12 mouse cellular contexts compared by ENCODE assay signal in the genomic region with DNA sequence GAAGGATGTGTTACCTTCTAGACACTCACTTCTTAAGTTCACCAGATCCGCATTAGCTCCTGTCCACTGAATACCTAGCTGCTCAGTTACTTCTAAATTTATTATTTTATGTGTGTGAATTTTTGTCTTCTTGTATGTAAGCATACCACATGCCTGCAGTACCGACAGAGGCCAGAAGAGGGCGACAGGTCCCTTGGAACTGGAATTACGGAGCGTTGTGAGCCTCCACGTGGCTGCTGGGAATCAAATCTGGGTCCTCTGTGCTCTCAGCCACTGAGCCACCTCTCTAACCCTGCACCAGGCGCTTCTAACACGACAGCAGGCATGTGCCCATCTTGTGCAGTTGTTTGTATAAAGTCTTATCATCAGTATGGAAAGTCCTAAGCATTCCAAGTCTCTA. TPM values are rescaled to one million over a fixed set of nuclear protein-coding genes. Genes with fewer than 3 reads are reported as not detected.
DNase-seq lines count a peak whose midpoint lies in the region; ATAC-seq and TF ChIP-seq lines count a peak whose summit lies in the region.
"Had no signal": no experiment of that assay in that cellular context is flagged by ENCODE, and none has a peak within 500 bp of the region (broad histone marks: within the 10 kb centered on the region; RNA-seq: fewer than 3 reads in every experiment).

No protein-coding gene starts in this region.

- peak; percentile 16 for DNase-seq in thymus, adult 2 months
- no peak for DNase-seq in thymus, adult 18-20 months
- no peak for DNase-seq in urinary bladder, postnatal 14 days (ENCODE audit: low spot score)
- DNase-seq: lung, adult 18-20 months had no signal

- TF ChIP-seq POLR2A in thymus, adult 2 months (IDR thresholded peaks at IDR 0.05; ENCODE audit: control insufficient read depth, extremely low read depth, insufficient read depth, low read length, poor library complexity): no peak
- no peak for TF ChIP-seq POLR2A in bone marrow macrophage, adult 2 months (IDR thresholded peaks at IDR 0.05; ENCODE audit: borderline replicate concordance, low read depth, low read length)
- no peak for TF ChIP-seq POLR2A in testis, adult 2 months (IDR thresholded peaks at IDR 0.05; ENCODE audit: control insufficient read depth, low read depth, low read length)

- ATAC-seq in intestine, postnatal 0 days: no peak
- no peak for ATAC-seq in intestine, embryonic 15.5 days
- no peak for ATAC-seq in frontal cortex, adult (ENCODE audit: low TSS enrichment)
- ATAC-seq: forebrain, embryonic 13.5 days had no signal

- H3K27me3 ChIP-seq in intestine, postnatal 0 days (replicated peaks; ENCODE audit: control insufficient read depth, insufficient read depth, low read length): no peaks in the 10 kb centered on the region
- no peaks in the 10 kb centered on the region; the same call in 1 of the 2 replicates for H3K27me3 ChIP-seq in intestine, embryonic 15.5 days (replicated peaks)
- no peaks in the 10 kb centered on the region for H3K27me3 ChIP-seq in thymus, adult 2 months (ENCODE audit: control insufficient read depth, insufficient read depth, low read length)
- H3K27me3 ChIP-seq in testis, adult 2 months (ENCODE audit: control insufficient read depth, insufficient read depth, low read length): no peaks in the 10 kb centered on the region
- H3K27me3 ChIP-seq: forebrain, embryonic 13.5 days had no signal

- 67% methylated on average over 8 of the region's 8 CpGs for WGBS in intestine, postnatal 0 days
- 68% methylated on average over 8 of the region's 8 CpGs for WGBS in intestine, embryonic 15.5 days
- 76% methylated on average over 8 of the region's 8 CpGs for WGBS in thymus, adult 2 months

- peaks cover 4% of the 10 kb centered on the region; the same call in 1 of the 2 replicates for H3K9me3 ChIP-seq in intestine, postnatal 0 days (ENCODE audit: control insufficient read depth)
- no peaks in the 10 kb centered on the region for H3K9me3 ChIP-seq in intestine, embryonic 15.5 days

- TF ChIP-seq CTCF in intestine, postnatal 0 days (IDR thresholded peaks at IDR 0.05; ENCODE audit: low read depth): peak; percentile 66
- TF ChIP-seq CTCF in thymus, adult 2 months (IDR thresholded peaks at IDR 0.05; ENCODE audit: borderline replicate concordance, control insufficient read depth, extremely low read depth, insufficient read depth, low read length, poor library complexity): peak; percentile 70; the same call in 1 of the 2 replicates
- peak; percentile 46; the same call in 1 of the 2 replicates for TF ChIP-seq CTCF in bone marrow macrophage, adult 2 months (IDR thresholded peaks at IDR 0.05; ENCODE audit: low read depth, low read length)
- TF ChIP-seq CTCF in testis, adult 2 months (IDR thresholded peaks at IDR 0.05; ENCODE audit: control insufficient read depth, insufficient read depth, insufficient replicate concordance, low read depth, low read length): peak; percentile 92

- H3K4me1 ChIP-seq in intestine, postnatal 0 days (replicated peaks; ENCODE audit: control insufficient read depth, insufficient read depth, low read length): no peaks in the 10 kb centered on the region
- no peaks in the 10 kb centered on the region for H3K4me1 ChIP-seq in intestine, embryonic 15.5 days (replicated peaks)
- H3K4me1 ChIP-seq in thymus, adult 2 months (replicated peaks; ENCODE audit: control insufficient read depth, insufficient read depth, low read length): no peaks in the 10 kb centered on the region
- no peaks in the 10 kb centered on the region for H3K4me1 ChIP-seq in bone marrow macrophage, adult 2 months (ENCODE audit: control insufficient read depth, insufficient read depth, low read length)
- H3K4me1 ChIP-seq in testis, adult 2 months (ENCODE audit: control insufficient read depth, insufficient read depth, low read length): peaks cover 8% of the 10 kb centered on the region

- H3K9ac ChIP-seq in intestine, postnatal 0 days (ENCODE audit: low read depth, low read length): no peak overlapping the region
- no peak overlapping the region for H3K9ac ChIP-seq in intestine, embryonic 15.5 days
- H3K9ac ChIP-seq: forebrain, embryonic 13.5 days; hindbrain, embryonic 14.5 days had no signal

- H3K27ac ChIP-seq in intestine, postnatal 0 days (ENCODE audit: low read depth, low read length): no peak overlapping the region
- H3K27ac ChIP-seq in intestine, embryonic 15.5 days: no peak overlapping the region
- H3K27ac ChIP-seq in thymus, adult 2 months (ENCODE audit: control insufficient read depth, insufficient read depth, low read length): no peak overlapping the region
- no peak overlapping the region for H3K27ac ChIP-seq in bone marrow macrophage, adult 2 months (ENCODE audit: insufficient read depth, low read depth, low read length)
- H3K27ac ChIP-seq in testis, adult 2 months (ENCODE audit: control insufficient read depth, insufficient read depth, low read depth, low read length): no peak overlapping the region
- H3K27ac ChIP-seq: forebrain, embryonic 13.5 days; hindbrain, embryonic 14.5 days had no signal

- no peak overlapping the region for H3K4me2 ChIP-seq in intestine, postnatal 0 days (replicated peaks; ENCODE audit: low read depth)
- no peak overlapping the region for H3K4me2 ChIP-seq in intestine, embryonic 15.5 days (replicated peaks)
- H3K4me2 ChIP-seq: forebrain, embryonic 13.5 days; hindbrain, embryonic 14.5 days had no signal

- no peaks in the 10 kb centered on the region for H3K36me3 ChIP-seq in intestine, postnatal 0 days (ENCODE audit: control insufficient read depth, insufficient read depth)
- no peaks in the 10 kb centered on the region for H3K36me3 ChIP-seq in intestine, embryonic 15.5 days
- no peaks in the 10 kb centered on the region for H3K36me3 ChIP-seq in thymus, adult 2 months (ENCODE audit: control insufficient read depth, insufficient read depth, low read length)
- no peaks in the 10 kb centered on the region for H3K36me3 ChIP-seq in testis, adult 2 months (ENCODE audit: control insufficient read depth, insufficient read depth, low read length)

- H3K4me3 ChIP-seq in intestine, postnatal 0 days (ENCODE audit: low read depth, low read length): no peak overlapping the region
- H3K4me3 ChIP-seq in intestine, embryonic 15.5 days (replicated peaks): no peak overlapping the region
- no peak overlapping the region for H3K4me3 ChIP-seq in thymus, adult 2 months (ENCODE audit: control insufficient read depth, insufficient read depth, low read length)
- no peak overlapping the region for H3K4me3 ChIP-seq in bone marrow macrophage, adult 2 months (ENCODE audit: insufficient read depth, low read length)
- H3K4me3 ChIP-seq in testis, adult 2 months (ENCODE audit: control insufficient read depth, low read depth, low read length): no peak overlapping the region
- H3K4me3 ChIP-seq: forebrain, embryonic 13.5 days; myocyte had no signal

RNA-seq across cellular contexts. Expression of gene Sez6l, which starts 44.8 kb away (rescaled TPM):
- 0.55 and 0.63 TPM in 2 replicates for polyA plus RNA-seq in intestine, postnatal 0 days (2015; fragmentation: Nextera tagmentation; extraction: Ambion mirVana)
- 1.8 and 2.0 TPM in 2 replicates for polyA plus RNA-seq in intestine, embryonic 15.5 days (2015; fragmentation: Nextera tagmentation; extraction: Ambion mirVana)
- polyA plus RNA-seq in thymus, adult 2 months (2012; rRNA removed): 1.5 and 1.8 TPM in 2 replicates
- not detected in 2 replicates for polyA plus RNA-seq in bone marrow macrophage, adult 2 months (2012; ENCODE audit: insufficient read depth, insufficient read length, missing spikeins)
- 6.9 and 7.8 TPM in 2 replicates for polyA plus RNA-seq in testis, adult 2 months (2012; rRNA removed)
- polyA plus RNA-seq: myocyte had no signal
